Mouse (Mus musculus) urinary bladder, adult 2 months (tissue): ENCODE results near the gene Zfp341. TPM values are rescaled to one million over a fixed set of nuclear protein-coding genes. Genes with fewer than 3 reads are reported as not detected.
A peak's percentile ranks its signal among the peaks of the same experiment; 100 is the strongest.

Experiments
- DNase-seq: peaks from one replicate; pipeline ENCODE4 v3.0.0; 2022; ENCODE audit warnings: low spot score
- polyA plus RNA-seq: library from polyadenylated mRNA; depleted of rRNA; stranded (reverse); fragments of >200 nt; gene quantifications from 2 replicates; pipeline ENCODE4 v1.2.3, GENCODE M21; 2012

The Zfp341 gene
- polyA plus RNA-seq, 1 experiment, result 3.7 TPM

DNA sequence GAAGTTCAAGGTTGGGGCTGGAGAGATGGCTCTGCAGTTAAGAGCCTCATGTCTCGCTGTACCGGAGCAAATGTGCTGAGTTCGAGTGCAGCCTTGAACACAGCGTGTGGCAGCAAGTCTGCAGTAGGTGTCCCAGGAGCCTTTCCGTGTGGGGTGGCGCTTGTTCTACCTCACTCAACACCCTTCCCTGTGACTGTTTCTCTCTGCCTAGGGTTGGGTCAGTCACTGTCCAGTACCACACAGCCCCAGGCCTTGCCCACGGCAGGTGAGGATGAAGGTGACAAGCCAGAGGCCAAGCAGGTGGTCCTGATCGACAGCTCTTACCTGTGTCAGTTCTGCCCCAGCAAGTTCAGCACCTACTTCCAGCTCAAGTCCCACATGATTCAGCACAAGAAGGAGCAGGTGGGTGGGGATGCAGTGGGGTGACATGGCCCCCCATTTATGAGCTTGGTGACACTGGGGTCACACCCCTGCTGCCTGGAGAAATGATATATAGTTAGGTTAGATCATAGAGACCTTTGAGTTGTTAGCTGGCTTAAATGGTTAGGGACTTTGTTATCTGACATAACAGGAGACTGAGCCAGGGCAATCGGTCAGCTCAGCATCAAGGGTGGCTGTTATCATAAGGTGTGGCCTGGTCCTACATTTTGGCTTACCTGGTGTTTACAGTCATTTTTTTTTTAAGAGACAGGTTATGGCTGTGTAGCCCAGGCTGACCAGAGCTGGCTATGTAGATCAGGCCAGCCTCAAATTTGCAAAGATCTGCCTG is 21.0 kb downstream of the Zfp341 start:
- DNase-seq, result no peak

DNA sequence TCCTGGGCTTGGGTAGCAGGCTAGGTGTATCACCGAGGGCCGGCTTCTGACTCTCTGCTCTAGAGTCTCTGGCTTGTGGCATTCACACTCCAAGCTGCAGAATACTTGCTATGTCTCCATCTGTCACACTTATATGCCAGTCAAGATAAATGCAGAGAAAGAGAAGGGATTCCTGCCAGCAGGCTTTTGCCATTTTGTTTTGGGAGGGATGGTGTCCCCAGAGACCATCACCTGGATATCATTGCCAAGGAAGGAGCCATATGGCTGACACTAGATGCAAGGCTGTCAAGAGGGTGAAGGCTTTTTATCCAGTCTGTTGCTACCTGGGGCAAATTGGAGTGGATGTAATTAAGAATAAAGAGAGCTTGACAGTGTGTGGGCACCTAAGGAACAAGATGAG is 22.7 kb downstream of the Zfp341 start:
- no peak for DNase-seq

- DNase-seq, result no peak
Observed at GRCm38 (mm10) chr2:154638521-154638920, 25.4 kb downstream of the Zfp341 start.

DNA sequence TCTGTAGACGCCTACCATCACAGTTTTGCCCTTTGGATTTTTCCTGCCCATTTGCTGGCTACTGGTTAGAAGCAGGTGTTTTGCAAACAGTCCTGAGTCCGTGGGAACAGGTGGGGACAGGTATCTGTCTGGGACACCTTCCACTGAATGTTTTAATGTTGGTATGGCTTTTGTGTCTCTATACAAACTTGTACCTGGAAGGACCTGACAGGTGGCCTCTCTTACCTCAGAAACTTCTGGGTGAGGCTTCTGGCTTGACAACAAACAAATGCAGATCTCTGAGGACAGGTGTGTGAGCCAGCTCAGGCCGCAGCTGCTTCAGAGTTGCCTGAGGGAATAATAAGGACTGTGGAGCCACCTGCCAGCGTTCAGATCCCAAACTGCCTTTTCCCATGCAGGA is 26.0 kb downstream of the Zfp341 start:
- DNase-seq, result no peak

DNA sequence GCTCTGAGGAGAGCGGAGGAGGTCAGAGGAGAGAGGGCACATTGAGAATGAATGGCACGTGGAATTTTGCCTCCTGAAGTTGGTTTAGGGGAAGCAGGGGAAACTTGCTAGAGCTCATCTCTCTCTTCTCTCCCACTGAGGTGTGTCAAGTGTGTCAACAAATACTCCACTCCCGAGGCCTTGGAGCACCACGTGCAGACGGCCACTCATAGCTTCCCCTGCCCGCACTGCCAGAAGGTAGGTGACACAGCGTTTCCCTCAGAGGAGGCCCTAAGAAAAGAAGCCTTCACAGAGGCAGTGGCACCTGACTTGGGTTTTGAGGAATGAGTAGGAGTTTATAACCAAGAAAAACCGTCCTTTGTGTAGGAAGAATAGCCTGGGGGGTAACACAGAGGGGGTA is 28.1 kb downstream of the Zfp341 start:
- no peak for DNase-seq

- no peak for DNase-seq
Observed at GRCm38 (mm10) chr2:154642005-154642459, 28.9 kb downstream of the Zfp341 start.

- no peak for DNase-seq
Observed at GRCm38 (mm10) chr2:154642712-154643385, 29.8 kb downstream of the Zfp341 start.

GRCm38 (mm10) chr2:154646634-154647033 is 33.5 kb downstream of the Zfp341 start:
- DNase-seq, result no peak

DNA sequence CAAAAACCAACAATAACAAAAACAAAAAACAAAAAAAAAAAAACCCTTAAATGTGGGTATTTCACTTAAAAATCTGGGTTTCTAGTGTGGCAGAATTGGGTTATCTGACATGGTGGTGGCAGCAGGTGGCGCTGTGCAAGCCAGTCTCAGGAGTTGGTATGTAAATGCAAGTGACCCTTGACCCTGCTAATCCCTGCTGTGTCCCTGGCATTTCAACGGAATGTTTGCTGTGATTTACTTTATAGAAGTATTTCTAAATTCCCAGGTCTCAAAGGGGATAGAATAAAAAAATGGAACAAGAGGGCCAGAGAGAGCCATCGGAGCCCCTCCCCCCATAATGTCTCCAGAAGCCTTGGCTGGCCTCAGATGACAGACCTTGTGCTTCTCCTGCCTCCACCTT is 35.0 kb downstream of the Zfp341 start:
- DNase-seq, result no peak

- no peak for DNase-seq
Observed at GRCm38 (mm10) chr2:154650404-154650803, 37.3 kb downstream of the Zfp341 start.

DNA sequence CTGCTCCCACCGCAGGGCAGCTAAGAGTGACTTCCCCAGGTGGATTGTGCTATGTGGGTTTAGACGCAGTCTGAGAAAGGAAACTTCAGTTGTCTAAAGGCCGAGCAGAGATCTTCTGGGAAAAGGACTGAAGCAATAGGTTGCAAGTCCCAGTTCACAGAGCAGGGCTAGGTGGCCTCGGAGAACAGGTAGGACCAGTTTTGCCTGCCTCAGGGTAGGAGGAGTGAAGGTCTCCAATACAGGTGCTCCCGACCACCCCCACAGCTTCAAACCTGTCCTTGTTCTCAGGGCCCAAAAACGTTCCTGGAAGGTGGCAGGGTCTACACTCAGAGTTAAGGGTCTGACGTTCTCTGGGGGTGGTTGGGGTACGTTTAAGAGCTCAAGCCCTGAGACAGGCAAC is 38.3 kb downstream of the Zfp341 start, which contains the start of gene Chmp4b:
TSS of gene Chmp4b (plus strand) at position 343 of the 400 bp plus-strand sequence.
- peak; percentile 45 for DNase-seq

DNA sequence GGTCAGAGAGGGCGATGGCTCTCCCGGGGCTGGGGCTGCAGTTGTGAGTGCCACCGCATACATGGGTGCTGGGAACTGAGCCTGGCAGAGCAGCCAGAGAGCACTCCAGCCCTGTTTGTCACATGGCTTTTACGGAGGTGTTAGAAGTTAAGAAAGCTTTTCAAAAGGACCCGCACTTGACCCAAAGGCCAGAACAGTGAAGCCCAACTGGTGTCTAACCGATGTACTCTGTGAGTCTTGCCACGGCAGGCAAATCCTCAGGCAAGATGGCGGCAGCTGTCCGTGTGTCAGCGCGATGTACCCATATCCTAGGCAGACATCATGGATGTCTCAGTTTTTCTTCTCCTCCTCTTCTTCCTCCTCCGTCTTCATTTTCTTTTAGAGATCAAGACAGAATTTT is 41.9 kb downstream of the Zfp341 start:
- DNase-seq, result no peak

- no peak for DNase-seq
Observed at GRCm38 (mm10) chr2:154655878-154656414, 42.8 kb downstream of the Zfp341 start.

DNA sequence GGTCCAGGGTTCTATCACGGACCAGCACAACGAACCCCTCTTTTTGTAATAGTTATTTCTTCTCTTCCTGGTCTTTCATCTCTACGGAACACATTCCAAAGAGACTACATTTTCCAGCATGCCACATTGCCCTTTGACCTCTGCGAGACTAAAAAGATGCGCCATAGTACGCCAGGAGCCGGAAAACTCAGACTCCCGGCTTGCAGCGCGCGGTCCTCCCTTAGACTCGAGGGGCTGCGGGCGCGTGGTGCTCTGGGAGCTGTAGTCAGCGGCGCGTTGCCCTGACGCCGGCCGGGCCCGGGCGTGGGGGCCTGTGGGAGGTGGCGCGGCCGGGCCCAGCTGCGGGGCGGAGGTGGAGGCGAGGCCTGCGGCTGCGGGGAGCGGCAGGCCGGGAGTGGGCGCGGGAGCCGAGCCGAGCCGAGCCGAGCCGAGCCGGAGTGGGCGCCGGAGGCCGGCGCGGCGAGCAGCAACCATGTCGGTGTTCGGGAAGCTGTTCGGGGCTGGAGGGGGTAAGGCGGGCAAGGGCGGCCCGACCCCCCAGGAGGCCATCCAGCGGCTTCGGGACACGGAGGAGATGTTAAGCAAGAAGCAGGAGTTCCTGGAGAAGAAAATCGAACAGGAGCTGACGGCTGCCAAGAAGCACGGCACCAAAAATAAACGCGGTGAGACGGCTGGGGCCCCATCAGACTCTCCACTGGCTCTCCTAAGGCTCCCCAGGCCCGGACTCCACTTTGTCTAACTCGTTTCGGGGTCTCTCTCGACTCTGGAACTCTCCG is 43.8 kb downstream of the Zfp341 start:
- peak; percentile 91 for DNase-seq

- DNase-seq, result no peak
Observed at GRCm38 (mm10) chr2:154657486-154658237, 44.6 kb downstream of the Zfp341 start.

GRCm38 (mm10) chr2:154659070-154659469 is 46.0 kb downstream of the Zfp341 start:
- DNase-seq, result no peak

- no peak for DNase-seq
Observed at GRCm38 (mm10) chr2:154659531-154660074, 46.5 kb downstream of the Zfp341 start.

DNA sequence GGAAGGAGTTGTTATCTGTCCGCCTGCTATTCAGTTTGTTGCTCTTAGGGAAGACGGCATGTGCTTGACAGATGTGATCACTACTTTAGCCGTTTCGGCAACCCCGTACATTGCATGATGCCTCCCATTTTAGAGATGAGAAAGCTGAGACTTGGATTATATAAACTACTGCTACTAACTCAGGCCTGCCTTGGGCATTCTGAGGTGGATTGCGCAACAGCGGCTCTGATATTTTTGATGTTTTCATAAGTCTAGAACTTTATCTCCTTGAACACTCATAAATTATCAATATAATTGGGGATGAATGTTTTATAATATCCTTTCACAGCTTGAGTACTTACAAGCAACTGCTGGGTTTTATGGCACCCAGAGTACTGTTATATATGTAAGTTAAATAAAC is 55.6 kb downstream of the Zfp341 start:
- DNase-seq, result no peak

DNA sequence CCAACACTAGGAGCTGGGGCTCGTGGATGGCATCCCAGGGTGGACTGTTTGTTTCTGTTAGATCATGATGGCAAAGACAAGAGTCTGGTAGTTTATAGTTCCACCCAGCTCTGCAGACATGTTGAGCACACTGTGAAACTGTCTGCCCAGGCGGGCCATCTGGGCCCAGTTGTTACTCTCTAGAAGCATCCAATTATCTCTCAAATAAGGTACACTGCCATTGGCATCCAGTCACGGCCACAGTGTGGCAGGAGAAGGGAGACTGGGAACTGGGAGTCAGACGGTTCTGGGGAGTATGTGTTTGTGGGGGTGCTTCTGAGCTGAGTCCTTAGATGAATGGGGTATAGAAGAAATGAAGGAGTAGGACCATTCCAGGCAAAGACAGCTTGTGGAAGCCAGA is 57.0 kb downstream of the Zfp341 start:
- DNase-seq, result no peak

DNA sequence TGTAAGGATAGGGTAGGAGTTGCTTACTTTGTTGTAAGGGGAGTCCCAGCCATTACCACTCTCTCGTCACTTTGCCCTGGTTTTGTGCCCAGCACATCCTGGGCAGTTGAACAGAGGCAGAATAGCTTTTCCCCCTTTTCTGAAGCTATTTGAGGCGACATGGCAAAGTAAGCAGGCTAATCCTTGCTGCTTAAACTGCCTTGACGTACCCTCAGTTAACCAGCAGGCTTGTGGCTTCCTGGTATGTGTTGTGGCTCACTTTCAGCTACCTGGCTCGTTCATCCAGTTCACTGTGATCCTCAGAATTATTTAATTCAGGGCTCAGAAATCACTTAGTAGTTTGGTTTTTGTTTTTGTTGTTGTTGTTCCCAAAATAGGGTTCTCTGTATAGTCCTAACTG is 57.6 kb downstream of the Zfp341 start:
- no peak for DNase-seq

DNA sequence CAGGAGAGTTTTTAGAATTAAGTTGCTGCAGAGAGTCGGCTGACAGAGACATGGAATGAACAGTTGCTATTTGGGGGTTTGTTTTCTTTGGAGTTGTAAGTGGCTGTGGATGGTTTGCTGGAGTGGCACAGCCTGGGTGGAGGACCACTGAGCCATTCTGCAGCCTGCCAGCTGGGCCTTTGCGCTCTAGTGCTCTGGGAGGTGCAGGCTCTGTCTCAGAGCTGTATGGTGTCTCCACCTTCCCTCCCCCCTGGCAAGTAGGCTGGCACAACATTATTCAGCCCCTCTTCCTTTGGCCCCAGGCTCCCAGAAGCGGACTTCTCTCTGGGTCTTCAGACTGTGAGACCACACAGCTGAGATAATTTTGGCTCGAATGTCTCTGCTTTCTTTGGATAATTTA is 60.9 kb downstream of the Zfp341 start:
- no peak for DNase-seq
